Mouse (Mus musculus) olfactory bulb, adult 2 months (tissue): ENCODE measurements around the gene Clpb.

Source experiments
- CTCF ChIP-seq: fragments of 200-500 bp; IDR thresholded peaks from 2 replicates; pipeline ENCODE4 v1.5.1; 2012; ENCODE audit warnings: low read depth, mild to moderate bottlenecking, low read length, moderate library complexity; ENCODE audit not compliant: insufficient read depth
- POLR2A ChIP-seq: fragments of 200-500 bp; IDR thresholded peaks from 2 replicates; pipeline ENCODE4 v1.6.1; 2012; ENCODE audit warnings: mild to moderate bottlenecking, low read depth, low read length, moderate library complexity; ENCODE audit not compliant: insufficient read depth

DNA sequence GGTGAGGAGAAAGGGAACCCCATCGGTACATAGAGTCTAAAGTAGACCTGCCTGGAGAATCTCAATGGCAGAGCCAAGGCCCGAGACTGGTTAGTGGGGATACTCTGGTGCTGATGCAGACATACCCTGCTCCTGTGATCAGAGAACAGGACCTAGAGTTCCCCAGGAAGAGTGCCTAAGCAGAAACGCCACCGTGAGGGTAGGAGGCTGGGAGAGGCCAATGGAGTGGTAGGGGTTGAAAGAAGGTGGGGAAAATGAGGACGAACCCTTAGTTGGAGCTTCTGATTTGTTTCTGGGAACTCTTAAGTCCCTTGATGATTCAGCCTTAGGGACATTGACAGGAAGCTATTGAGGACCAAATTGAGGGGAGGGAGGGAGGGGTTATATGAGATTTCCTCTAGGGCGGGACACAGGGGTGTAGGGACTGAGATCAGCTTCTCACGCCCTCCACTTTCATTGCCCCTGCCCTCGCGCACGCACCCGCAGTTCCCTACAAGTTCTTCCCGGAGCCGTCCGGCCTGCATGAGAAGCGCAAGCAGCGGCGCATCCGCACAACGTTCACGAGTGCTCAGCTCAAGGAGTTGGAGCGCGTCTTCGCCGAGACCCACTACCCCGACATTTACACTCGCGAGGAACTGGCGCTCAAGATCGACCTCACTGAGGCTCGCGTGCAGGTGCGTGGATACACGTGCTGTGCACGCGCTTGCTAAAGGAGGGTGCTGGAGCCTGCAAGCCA, 157.0 kb downstream of the Clpb start:
- TF ChIP-seq CTCF = no peak
- TF ChIP-seq POLR2A = no peak
